Comparison of ENCODE assay signal across 26 mouse cellular contexts in genomic region chr14:122000346-122001105, GRCm38 (mm10). TPM values are rescaled to one million over a fixed set of nuclear protein-coding genes. Genes with fewer than 3 reads are reported as not detected.
DNase-seq lines count a peak whose midpoint lies in the region; TF ChIP-seq lines count a peak whose summit lies in the region.
"Had no signal": no experiment of that assay in that cellular context is flagged by ENCODE, and none has a peak within 500 bp of the region (broad histone marks: within the 10 kb centered on the region; RNA-seq: fewer than 3 reads in every experiment).

No protein-coding gene starts in this region.

- no peaks in the 10 kb centered on the region for H3K36me3 ChIP-seq in spleen, adult 2 months (ENCODE audit: control insufficient read depth, insufficient read depth, low read length)
- H3K36me3 ChIP-seq: liver, embryonic 15.5 days had no signal

- 77% methylated on average over 17 of the region's 17 CpGs for WGBS in spleen, adult 2 months

- TF ChIP-seq POLR2A in spleen, adult 2 months (IDR thresholded peaks at IDR 0.05; ENCODE audit: low read depth, low read length): no peak
- TF ChIP-seq POLR2A in brain, embryonic 14.5 days (IDR thresholded peaks at IDR 0.05; ENCODE audit: borderline replicate concordance, extremely low read depth, insufficient read depth, insufficient read length, poor library complexity, severe bottlenecking): no peak

- H3K4me3 ChIP-seq in spleen, adult 2 months (ENCODE audit: extremely low read depth, insufficient read depth, insufficient read length): no peak overlapping the region
- H3K4me3 ChIP-seq: forebrain, embryonic 12.5 days; heart, adult 2 months; limb, embryonic 15.5 days; liver, embryonic 15.5 days; neural tube, embryonic 13.5 days had no signal

- peak; percentile 28 to 53 for DNase-seq in heart, adult 18-20 months
- no peak for DNase-seq in heart, adult 8-10 months (ENCODE audit: low spot score)
- peak; percentile 24 for DNase-seq in kidney, adult 9 months
- no peak for DNase-seq in kidney, postnatal 14 days
- no peak for DNase-seq in spleen, adult 2 months (ENCODE audit: low read depth in 1 of 2, low spot score in 2 of 2)
- no peak for DNase-seq in spleen, postnatal 10 days (ENCODE audit: low spot score in 2 of 2)
- DNase-seq in brain, embryonic 14.5 days (ENCODE audit: low read depth): peak; percentile 29
- DNase-seq in right cerebral cortex, postnatal 14 days: no peak
- DNase-seq: cerebellum, adult 8-10 months; gastrocnemius, postnatal 10 days; heart, postnatal 14 days; right cerebral cortex, adult 18-20 months had no signal

- H3K27me3 ChIP-seq in spleen, adult 2 months (ENCODE audit: control insufficient read depth, insufficient read depth, low read length): no peaks in the 10 kb centered on the region
- H3K27me3 ChIP-seq: forebrain, embryonic 12.5 days; limb, embryonic 15.5 days; liver, embryonic 15.5 days; neural tube, embryonic 13.5 days had no signal

- peak overlapping the region; percentile 58 for H3K27ac ChIP-seq in spleen, adult 2 months (ENCODE audit: insufficient read depth, low read length)
- H3K27ac ChIP-seq: forebrain, embryonic 12.5 days; heart, adult 2 months; limb, embryonic 15.5 days; liver, embryonic 15.5 days; neural tube, embryonic 13.5 days had no signal

- peaks cover 31% of the 10 kb centered on the region for H3K4me1 ChIP-seq in spleen, adult 2 months (ENCODE audit: control insufficient read depth, insufficient read depth, insufficient read length)
- H3K4me1 ChIP-seq: forebrain, embryonic 12.5 days; limb, embryonic 15.5 days; neural tube, embryonic 13.5 days had no signal

- TF ChIP-seq CTCF in spleen, adult 2 months (IDR thresholded peaks at IDR 0.05; ENCODE audit: extremely low read depth, insufficient read depth, insufficient read length, insufficient replicate concordance): no peak
- TF ChIP-seq CTCF in brain, embryonic 14.5 days (IDR thresholded peaks at IDR 0.05; ENCODE audit: borderline replicate concordance, extremely low read depth, insufficient read depth, insufficient read length): no peak

RNA-seq across cellular contexts. Expression of gene Timm8a2, which starts 33.9 kb away (rescaled TPM):
- total RNA-seq in heart, adult 18-20 months (2021): not detected
- not detected for total RNA-seq in heart, adult 8-10 months (2022)
- 0.20 and 0.23 TPM in 2 replicates for polyA plus RNA-seq in spleen, adult 2 months (2012; rRNA removed)
- polyA plus RNA-seq in brain, embryonic 14.5 days (2012; rRNA removed): 0.18 and 0.22 TPM in 2 replicates
- total RNA-seq: adrenal gland, adult 18-20 months; gastrocnemius, postnatal 10 days; heart, adult 2 months; heart, postnatal 14 days; left cerebral cortex, adult 18-20 months; left cerebral cortex, postnatal 36 days; megakaryocyte progenitor cell, adult 5-6 weeks had no signal
- polyA plus RNA-seq: embryonic facial prominence, embryonic 11.5 days; forebrain, embryonic 12.5 days; frontal cortex, adult 2 months; heart, adult 2 months; intestine, embryonic 14.5 days; limb, embryonic 15.5 days; liver, embryonic 15.5 days; lung, postnatal 0 days; neural tube, embryonic 13.5 days; small intestine, adult 2 months had no signal

RNA-seq across cellular contexts. Expression of gene Gpr183, which starts 35.5 kb away (rescaled TPM):
- 1 to 10 TPM in 1 of 2 experiments, under 1 TPM in 1; 0.62 to 1.8 TPM for total RNA-seq in heart, adult 18-20 months (2021)
- total RNA-seq in heart, adult 8-10 months (2022): 1 to 10 TPM in 3 of 4 experiments, under 1 TPM in 1; 0.87 to 1.7 (median 1.1) TPM
- polyA plus RNA-seq in spleen, adult 2 months (2012; rRNA removed): 19.3 and 21.5 TPM in 2 replicates
- polyA plus RNA-seq in brain, embryonic 14.5 days (2012; rRNA removed): 0.44 and 0.52 TPM in 2 replicates

Comparison
In these comparisons a context has a peak if more than half of its experiments do, and no peak if none do; other contexts are left out.
1. DNase-seq: peak in heart, adult 18-20 months (2 of 2), kidney, adult 9 months (single experiment) and brain, embryonic 14.5 days (single experiment); none in heart, adult 8-10 months (single experiment), kidney, postnatal 14 days (single experiment), spleen, adult 2 months (0 of 2), spleen, postnatal 10 days (0 of 2) and right cerebral cortex, postnatal 14 days (single experiment).